Mouse (Mus musculus): ENCODE results near the gene Tomm70a.

- TF ChIP-seq CTCF (IDR thresholded peaks at IDR 0.05; ENCODE audit: low read depth, low read length) (no peak), TAL1 (conservative IDR thresholded peaks at IDR 0.05; ENCODE audit: low read depth, low read length) (no peak)
Measured at GRCm38 (mm10) chr16:57171161-57171560, 49.7 kb downstream of the Tomm70a start.
